ENCODE assay signal across 8 mouse cellular contexts in genomic region chr8:70329124-70329834, GRCm38 (mm10). TPM values are rescaled to one million over a fixed set of nuclear protein-coding genes. Genes with fewer than 3 reads are reported as not detected.
DNase-seq lines count a peak whose midpoint lies in the region; ATAC-seq lines count a peak whose summit lies in the region.
"Had no signal": no experiment of that assay in that cellular context is flagged by ENCODE, and none has a peak within 500 bp of the region (broad histone marks: within the 10 kb centered on the region; RNA-seq: fewer than 3 reads in every experiment).

Gene Gdf1, plus strand, starts transcription at chr8:70329817.

- peak within 1 kb of the TSS; percentile 17 for H3K4me3 ChIP-seq in lung, embryonic 15.5 days
- H3K4me3 ChIP-seq in embryonic facial prominence, embryonic 14.5 days (ENCODE audit: low read depth, low read length), result peak within 1 kb of the TSS; percentile 13; the same call in 1 of the 2 replicates
- no peak within 1 kb of the TSS for H3K4me3 ChIP-seq in neural tube, embryonic 15.5 days (replicated peaks)

- no peak within 1 kb of the TSS for H3K27ac ChIP-seq in lung, embryonic 15.5 days
- H3K27ac ChIP-seq in embryonic facial prominence, embryonic 14.5 days (replicated peaks; ENCODE audit: low read depth, low read length), result no peak within 1 kb of the TSS
- H3K27ac ChIP-seq in neural tube, embryonic 15.5 days (replicated peaks), result no peak within 1 kb of the TSS; the same call in 1 of the 2 replicates

- peaks cover 31% of the 10 kb centered on the region for H3K36me3 ChIP-seq in lung, embryonic 15.5 days
- H3K36me3 ChIP-seq in embryonic facial prominence, embryonic 14.5 days (ENCODE audit: control insufficient read depth, insufficient read depth, low read length), result peaks cover 62% of the 10 kb centered on the region
- H3K36me3 ChIP-seq in neural tube, embryonic 15.5 days, result peaks cover 76% of the 10 kb centered on the region

- DNase-seq in lung, postnatal 25 days (ENCODE audit: low spot score), result no peak
- DNase-seq in embryonic facial prominence, embryonic 14.5 days (ENCODE audit: low spot score), result no peak
- DNase-seq in layer of hippocampus, postnatal 10 days (ENCODE audit: low spot score in 2 of 2), result no peak
- no peak for DNase-seq in thymus, postnatal 4 days

- H3K4me2 ChIP-seq in lung, embryonic 15.5 days, result peak within 1 kb of the TSS; percentile 43
- H3K4me2 ChIP-seq in embryonic facial prominence, embryonic 14.5 days (ENCODE audit: low read depth, low read length), result peak within 1 kb of the TSS; percentile 43
- no peak within 1 kb of the TSS for H3K4me2 ChIP-seq in neural tube, embryonic 15.5 days

- no peak for ATAC-seq in lung, embryonic 15.5 days (ENCODE audit: borderline replicate concordance, extremely low read depth, low FRiP score, low TSS enrichment)
- ATAC-seq in embryonic facial prominence, embryonic 14.5 days (ENCODE audit: low read depth), result no peak
- no peak for ATAC-seq in neural tube, embryonic 15.5 days (ENCODE audit: low FRiP score)
- ATAC-seq in CD4-positive, CD25-positive, alpha-beta regulatory T cell, adult 4 months, result no peak

- no peak within 1 kb of the TSS for H3K9ac ChIP-seq in lung, embryonic 15.5 days
- peak within 1 kb of the TSS; percentile 17; the same call in 1 of the 2 replicates for H3K9ac ChIP-seq in embryonic facial prominence, embryonic 14.5 days (ENCODE audit: low read depth, low read length)
- H3K9ac ChIP-seq in neural tube, embryonic 15.5 days (replicated peaks), result 0 out of 2 replicates have a peak within 1 kb of the TSS, but pooled peaks have one; percentile 12

- H3K27me3 ChIP-seq in lung, embryonic 15.5 days, result no peaks in the 10 kb centered on the region
- no peaks in the 10 kb centered on the region; the same call in 1 of the 2 replicates for H3K27me3 ChIP-seq in embryonic facial prominence, embryonic 14.5 days (replicated peaks; ENCODE audit: control insufficient read depth, insufficient read depth, low read length)
- no peaks in the 10 kb centered on the region for H3K27me3 ChIP-seq in neural tube, embryonic 15.5 days (replicated peaks)

- 28% methylated on average over 14 of the region's 14 CpGs for WGBS in lung, embryonic 15.5 days
- 35% methylated on average over 13 of the region's 14 CpGs for WGBS in embryonic facial prominence, embryonic 14.5 days
- 28% methylated on average over 14 of the region's 14 CpGs for WGBS in neural tube, embryonic 15.5 days

- H3K9me3 ChIP-seq in lung, embryonic 15.5 days, result no peaks in the 10 kb centered on the region
- no peaks in the 10 kb centered on the region for H3K9me3 ChIP-seq in embryonic facial prominence, embryonic 14.5 days (ENCODE audit: control insufficient read depth, low read length)
- no peaks in the 10 kb centered on the region for H3K9me3 ChIP-seq in neural tube, embryonic 15.5 days (replicated peaks)

- peaks cover 18% of the 10 kb centered on the region for H3K4me1 ChIP-seq in lung, embryonic 15.5 days
- peaks cover 7% of the 10 kb centered on the region for H3K4me1 ChIP-seq in embryonic facial prominence, embryonic 14.5 days (ENCODE audit: control insufficient read depth, insufficient read depth, low read length)
- peaks cover 31% of the 10 kb centered on the region for H3K4me1 ChIP-seq in neural tube, embryonic 15.5 days

RNA-seq across cellular contexts. Expression of gene Gdf1, which starts in this region (rescaled TPM):
- polyA plus RNA-seq in lung, embryonic 15.5 days (2015; fragmentation: Nextera tagmentation; extraction: Ambion mirVana), result 1.0 TPM in 2 replicates
- 1.7 TPM in 1 of 2 replicates, not detected in the other for polyA plus RNA-seq in embryonic facial prominence, embryonic 14.5 days (2014; fragmentation: Nextera tagmentation; extraction: Ambion mirVana)
- total RNA-seq in layer of hippocampus, postnatal 10 days (2021), result 10 to 100 TPM; 13.2 to 23.5 TPM
- polyA plus RNA-seq in neural tube, embryonic 15.5 days (2015; fragmentation: Nextera tagmentation; extraction: Ambion mirVana), result 7.9 and 9.8 TPM in 2 replicates
- under 1 TPM in 1 of 2 experiments, not detected in 1; 0.71 TPM for polyA plus RNA-seq in CD4-positive, CD25-positive, alpha-beta regulatory T cell, adult 4 months (2017; shearing (Covaris generic))
- total RNA-seq: common myeloid progenitor, adult 5-6 weeks had no signal
